Mouse (Mus musculus) brown adipose tissue, adult 24 weeks (tissue): ENCODE data around the gene Gm45902. TPM values are rescaled to one million over a fixed set of nuclear protein-coding genes. Genes with fewer than 3 reads are reported as not detected.

Experiments
- H3K27ac ChIP-seq: fragments of 200-500 bp; replicated peaks from 2 replicates; pipeline ENCODE4 v1.5.1; 2012; ENCODE audit warnings: low read depth, mild to moderate bottlenecking, low read length
- H3K4me1 ChIP-seq: fragments of 200-500 bp; 2 replicates; pipeline ENCODE4 v1.6.1; 2012; ENCODE audit warnings: low read length, mixed read lengths; ENCODE audit not compliant: control insufficient read depth, insufficient read depth, insufficient read length
- H3K4me3 ChIP-seq: fragments of 200-500 bp; 2 replicates; pipeline ENCODE4 v1.5.1; 2012; ENCODE audit warnings: low read depth, mild to moderate bottlenecking, low read length, moderate library complexity; ENCODE audit not compliant: insufficient read depth
- polyA plus RNA-seq: library from polyadenylated mRNA; stranded (reverse); fragments of >200 nt; gene quantifications from 2 replicates; pipeline ENCODE4 v1.2.4, GENCODE M21; 2012; ENCODE audit not compliant: missing spikeins, insufficient read depth, insufficient read length

Gm45902 gene
- polyA plus RNA-seq, 1 experiment: 0.87 TPM

DNA sequence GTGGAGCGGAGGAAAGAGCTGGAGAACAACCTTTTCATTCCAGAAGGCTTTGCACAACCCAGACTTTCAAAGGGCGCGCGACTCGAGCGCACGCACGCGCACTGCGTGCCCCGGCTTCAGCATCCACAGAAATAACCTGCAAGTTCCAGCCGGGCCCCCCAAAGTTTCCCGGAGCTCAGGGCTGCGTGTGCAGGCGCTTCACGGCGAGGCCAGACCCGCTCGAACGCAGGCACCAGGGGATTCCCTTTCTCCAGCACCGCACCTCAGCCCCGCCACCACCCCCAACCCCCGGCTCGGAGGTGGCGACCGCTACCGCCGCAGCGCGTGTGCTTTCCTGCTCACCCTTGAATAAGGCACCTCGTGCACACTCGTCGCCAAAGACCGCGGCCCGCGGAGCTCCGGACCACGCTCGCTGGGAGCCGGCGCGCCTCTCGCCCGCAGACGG lies 38.2 kb downstream of the Gm45902 start:
- no peak overlapping the region for H3K27ac ChIP-seq

DNA sequence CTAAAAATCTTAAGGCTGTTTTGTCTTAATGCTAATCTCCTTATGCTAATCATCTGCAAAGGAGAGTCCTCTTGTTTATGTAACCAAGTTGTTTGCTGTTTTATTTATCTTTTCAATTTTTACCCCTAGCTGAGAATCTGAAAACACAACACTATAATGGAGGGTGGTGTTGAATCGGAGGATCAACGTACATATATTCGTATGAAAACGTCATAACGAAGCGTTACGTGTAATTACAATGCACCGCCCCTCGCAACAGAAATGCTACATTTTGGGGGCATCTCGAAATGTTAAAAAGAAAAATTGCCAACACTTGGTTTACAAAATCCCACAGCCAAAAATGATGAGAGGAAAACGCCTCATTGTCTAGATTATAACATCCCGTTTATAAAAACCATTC lies 38.7 kb downstream of the Gm45902 start:
- peaks cover 3% of the 10 kb centered on the region; the same call in 1 of the 2 replicates for H3K4me1 ChIP-seq
- no peak overlapping the region for H3K27ac ChIP-seq
- peak overlapping the region; percentile 83 for H3K4me3 ChIP-seq

More for the DNA sequence above, 38.2 kb downstream of the Gm45902 start:
- Histone ChIP-seq H3K4me3 (peak overlapping the region; percentile 83), H3K4me1 (peaks cover 3% of the 10 kb centered on the region; the same call in 1 of the 2 replicates)

DNA sequence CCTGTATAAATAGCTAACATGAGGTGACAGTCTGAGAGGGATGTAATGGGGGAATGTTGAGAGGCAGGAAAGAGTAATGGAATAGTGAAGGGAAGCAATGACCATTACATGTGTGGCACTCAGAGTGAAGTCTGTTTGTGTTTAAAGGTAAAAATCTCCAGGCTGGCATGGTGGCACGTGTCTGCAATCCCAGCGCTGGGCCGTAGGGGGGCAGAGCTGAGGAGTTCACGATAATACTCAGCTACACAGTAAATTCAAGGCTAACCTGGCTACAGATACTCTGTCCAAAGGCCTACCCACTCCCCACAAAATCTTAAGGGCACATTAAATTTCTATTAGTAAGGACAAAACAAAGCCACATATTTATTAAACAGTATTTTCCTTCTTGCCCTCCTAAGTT lies 56.0 kb downstream of the Gm45902 start:
- no peak overlapping the region for H3K4me3 ChIP-seq
- H3K4me1 ChIP-seq: no peaks in the 10 kb centered on the region

More for the DNA sequence above, 56.0 kb downstream of the Gm45902 start:
- H3K27ac ChIP-seq: no peak overlapping the region

Other genes with a start within 250 kb of the Gm45902 start
- 24.5 and 28.6 TPM in 2 replicates for gene Nmt2, start 228.6 kb downstream of the Gm45902 start, polyA plus RNA-seq
- gene Rpp38, start 180.1 kb downstream of the Gm45902 start, polyA plus RNA-seq: 6.7 and 13.6 TPM in 2 replicates
- gene Acbd7, start 176.6 kb downstream of the Gm45902 start, polyA plus RNA-seq: not detected in 2 replicates
- gene Olah, start 115.6 kb downstream of the Gm45902 start, polyA plus RNA-seq: not detected in 2 replicates
- gene Meig1, start 90.1 kb downstream of the Gm45902 start, polyA plus RNA-seq: not detected in 2 replicates
- 3.5 and 4.6 TPM in 2 replicates for gene Dclre1c, start 88.7 kb downstream of the Gm45902 start, polyA plus RNA-seq
- gene Suv39h2, start 37.8 kb downstream of the Gm45902 start, polyA plus RNA-seq: 0.33 and 1.7 TPM in 2 replicates
- gene Hspa14, start within 50 bp of the Gm45902 start, polyA plus RNA-seq: 24.9 and 33.9 TPM in 2 replicates
- 7.5 and 8.0 TPM in 2 replicates for gene Cdnf, start 240 bp upstream of the Gm45902 start, polyA plus RNA-seq
- 18.7 and 31.0 TPM in 2 replicates for gene Fam107b, start 57.7 kb upstream of the Gm45902 start, polyA plus RNA-seq